Mouse (Mus musculus): ENCODE measurements around the gene Tagln2. TPM values are rescaled to one million over a fixed set of nuclear protein-coding genes. Genes with fewer than 3 reads are reported as not detected.
A peak's percentile ranks its signal among the peaks of the same experiment; 100 is the strongest.

The Tagln2 gene
- polyA plus RNA-seq, 1 experiment from 2014 or later: 113 TPM

DNA sequence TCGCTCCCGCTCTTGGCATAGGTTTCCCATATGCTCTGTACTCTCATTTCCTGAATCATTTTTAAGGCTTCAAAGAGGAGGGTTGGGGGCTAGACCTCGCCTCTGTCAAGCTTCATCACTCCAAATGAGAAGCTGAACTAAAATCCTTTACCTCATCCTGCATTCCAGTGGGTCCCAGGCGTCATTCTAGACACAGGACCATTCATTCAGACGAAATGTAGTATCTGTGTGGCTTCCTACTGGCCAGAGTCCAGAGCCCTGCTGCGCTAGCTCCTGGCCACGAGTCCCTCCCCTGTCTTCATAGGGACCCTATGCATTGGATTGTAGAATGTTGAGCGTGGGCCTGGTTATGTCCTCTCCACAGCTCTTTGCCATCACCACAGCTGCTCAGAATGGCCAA, 4.9 kb downstream of the Tagln2 start:
- no peak overlapping the region for H3K4me2 ChIP-seq (ENCODE audit: low read depth, low read length)

GRCm38 (mm10) chr1:172507001-172507400, 7.2 kb downstream of the Tagln2 start:
- H3K4me2 ChIP-seq (ENCODE audit: low read depth, low read length): no peak overlapping the region
- H3K27me3 ChIP-seq (ENCODE audit: control insufficient read depth, insufficient read depth, low read depth, low read length): no peaks in the 10 kb centered on the region
- no peaks in the 10 kb centered on the region for H3K9me3 ChIP-seq (replicated peaks; ENCODE audit: control insufficient read depth, low read length)
- H3K27ac ChIP-seq (ENCODE audit: low read length): no peak overlapping the region
- peaks cover 6% of the 10 kb centered on the region for H3K36me3 ChIP-seq (ENCODE audit: control insufficient read depth, insufficient read depth)
- H3K4me1 ChIP-seq (ENCODE audit: control insufficient read depth, low read depth, low read length): peaks cover 20% of the 10 kb centered on the region
- no peak overlapping the region for H3K4me3 ChIP-seq (ENCODE audit: low read depth, low read length)
- H3K9ac ChIP-seq (ENCODE audit: low read depth, low read length): no peak overlapping the region
- WGBS (ENCODE audit: insufficient replicate concordance): 48% methylated on average over 5 of the region's 5 CpGs
- ATAC-seq (ENCODE audit: low read depth): no peak

More for the DNA sequence above, 4.9 kb downstream of the Tagln2 start:
- Histone ChIP-seq H3K9ac (ENCODE audit: low read depth, low read length) (no peak overlapping the region), H3K4me3 (ENCODE audit: low read depth, low read length) (no peak overlapping the region), H3K27ac (ENCODE audit: low read length) (no peak overlapping the region), H3K4me1 (ENCODE audit: control insufficient read depth, low read depth, low read length) (peaks cover 25% of the 10 kb centered on the region), H3K36me3 (ENCODE audit: control insufficient read depth, insufficient read depth) (peaks cover 6% of the 10 kb centered on the region), H3K27me3 (ENCODE audit: control insufficient read depth, insufficient read depth, low read depth, low read length) (peaks cover 4% of the 10 kb centered on the region), H3K9me3 (replicated peaks; ENCODE audit: control insufficient read depth, low read length) (no peaks in the 10 kb centered on the region)
- ATAC-seq (ENCODE audit: low read depth): no peak
- 68% methylated on average over 8 of the region's 8 CpGs for WGBS (ENCODE audit: insufficient replicate concordance)

- H3K27ac ChIP-seq (ENCODE audit: low read length): no peak overlapping the region
- H3K4me3 ChIP-seq (ENCODE audit: low read depth, low read length): no peak overlapping the region
- H3K4me1 ChIP-seq (ENCODE audit: control insufficient read depth, low read depth, low read length): peaks cover 17% of the 10 kb centered on the region
- no peaks in the 10 kb centered on the region for H3K9me3 ChIP-seq (replicated peaks; ENCODE audit: control insufficient read depth, low read length)
- no peaks in the 10 kb centered on the region for H3K27me3 ChIP-seq (ENCODE audit: control insufficient read depth, insufficient read depth, low read depth, low read length)
- no peak for ATAC-seq (ENCODE audit: low read depth)
- no peak overlapping the region for H3K4me2 ChIP-seq (ENCODE audit: low read depth, low read length)
- no peak overlapping the region for H3K9ac ChIP-seq (ENCODE audit: low read depth, low read length)
- WGBS (ENCODE audit: insufficient replicate concordance): 62% methylated on average over 3 of the region's 3 CpGs
- H3K36me3 ChIP-seq (ENCODE audit: control insufficient read depth, insufficient read depth): peaks cover 6% of the 10 kb centered on the region
Measured at GRCm38 (mm10) chr1:172507701-172508100, 7.9 kb downstream of the Tagln2 start.

DNA sequence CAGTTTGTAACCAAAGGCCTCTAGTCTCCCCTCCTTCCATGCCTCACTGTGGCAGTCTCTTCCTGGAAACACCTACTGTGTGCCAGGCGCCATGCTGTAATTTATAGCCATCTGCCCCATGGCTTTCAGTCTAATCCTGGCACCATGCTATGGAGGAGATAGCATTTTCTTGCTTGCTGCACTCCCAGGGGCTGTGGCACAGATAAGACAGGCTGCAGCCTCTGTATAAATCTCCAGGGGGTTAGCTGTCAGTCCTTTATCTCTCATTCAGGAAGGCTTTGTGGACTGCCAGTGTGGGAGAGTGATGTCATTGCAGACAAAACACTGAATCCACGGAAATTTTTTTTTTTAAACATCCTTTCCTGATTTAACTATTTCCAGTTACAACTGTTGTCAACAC, 8.3 kb downstream of the Tagln2 start:
- Histone ChIP-seq H3K27me3 (ENCODE audit: control insufficient read depth, insufficient read depth, low read depth, low read length) (no peaks in the 10 kb centered on the region), H3K9me3 (replicated peaks; ENCODE audit: control insufficient read depth, low read length) (no peaks in the 10 kb centered on the region), H3K36me3 (ENCODE audit: control insufficient read depth, insufficient read depth) (peaks cover 6% of the 10 kb centered on the region), H3K9ac (ENCODE audit: low read depth, low read length) (no peak overlapping the region), H3K4me3 (ENCODE audit: low read depth, low read length) (no peak overlapping the region), H3K4me1 (ENCODE audit: control insufficient read depth, low read depth, low read length) (peaks cover 17% of the 10 kb centered on the region), H3K27ac (ENCODE audit: low read length) (no peak overlapping the region), H3K4me2 (ENCODE audit: low read depth, low read length) (no peak overlapping the region)
- peak; percentile 20; the same call in 1 of the 2 replicates for ATAC-seq (ENCODE audit: low read depth)
- 13% methylated on average over 2 of the region's 2 CpGs for WGBS (ENCODE audit: insufficient replicate concordance)

DNA sequence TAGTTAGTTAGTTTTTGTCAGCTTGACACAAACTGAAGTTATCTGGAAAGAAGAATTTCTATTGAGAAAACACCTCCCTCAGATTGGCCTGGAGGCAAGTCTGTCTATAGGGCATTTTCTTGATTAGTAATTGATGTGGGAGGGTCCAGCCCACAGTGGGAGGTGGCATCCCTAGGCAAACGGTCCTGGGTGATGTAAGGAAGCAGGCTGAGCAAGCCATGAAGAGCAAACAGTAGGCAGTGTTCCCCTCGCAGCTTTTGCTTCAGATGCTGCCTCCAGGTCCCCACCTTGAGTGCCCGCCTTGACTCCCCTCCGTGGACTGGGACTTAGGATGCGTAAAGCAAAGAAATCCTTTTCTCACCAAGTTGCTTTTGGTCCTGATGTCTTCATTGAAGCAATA, 9.4 kb downstream of the Tagln2 start:
- Histone ChIP-seq H3K36me3 (ENCODE audit: control insufficient read depth, insufficient read depth) (peaks cover 6% of the 10 kb centered on the region), H3K4me2 (ENCODE audit: low read depth, low read length) (no peak overlapping the region), H3K27ac (ENCODE audit: low read length) (no peak overlapping the region), H3K27me3 (ENCODE audit: control insufficient read depth, insufficient read depth, low read depth, low read length) (no peaks in the 10 kb centered on the region), H3K9me3 (replicated peaks; ENCODE audit: control insufficient read depth, low read length) (no peaks in the 10 kb centered on the region), H3K4me3 (ENCODE audit: low read depth, low read length) (no peak overlapping the region), H3K9ac (ENCODE audit: low read depth, low read length) (no peak overlapping the region), H3K4me1 (ENCODE audit: control insufficient read depth, low read depth, low read length) (peaks cover 10% of the 10 kb centered on the region)
- no peak for ATAC-seq (ENCODE audit: low read depth)
- 72% methylated on average over 5 of the region's 5 CpGs for WGBS (ENCODE audit: insufficient replicate concordance)

- Histone ChIP-seq H3K36me3 (ENCODE audit: control insufficient read depth, insufficient read depth) (peaks cover 5% of the 10 kb centered on the region), H3K4me2 (ENCODE audit: low read depth, low read length) (peak overlapping the region; percentile 36), H3K27me3 (ENCODE audit: control insufficient read depth, insufficient read depth, low read depth, low read length) (no peaks in the 10 kb centered on the region), H3K27ac (ENCODE audit: low read length) (peak overlapping the region; percentile 67), H3K9ac (ENCODE audit: low read depth, low read length) (no peak overlapping the region), H3K9me3 (replicated peaks; ENCODE audit: control insufficient read depth, low read length) (no peaks in the 10 kb centered on the region), H3K4me3 (ENCODE audit: low read depth, low read length) (no peak overlapping the region; the same call in 1 of the 2 replicates), H3K4me1 (ENCODE audit: control insufficient read depth, low read depth, low read length) (peaks cover 9% of the 10 kb centered on the region)
- WGBS (ENCODE audit: insufficient replicate concordance): 43% methylated on average over 8 of the region's 8 CpGs
- ATAC-seq (ENCODE audit: low read depth): peak; percentile 17; the same call in 1 of the 2 replicates
Measured at GRCm38 (mm10) chr1:172509983-172510382, 10.1 kb downstream of the Tagln2 start.

- Histone ChIP-seq H3K9ac (ENCODE audit: low read depth, low read length) (no peak overlapping the region), H3K27ac (ENCODE audit: low read length) (peak overlapping the region; percentile 67), H3K27me3 (ENCODE audit: control insufficient read depth, insufficient read depth, low read depth, low read length) (no peaks in the 10 kb centered on the region), H3K4me2 (ENCODE audit: low read depth, low read length) (peak overlapping the region; percentile 36), H3K4me1 (ENCODE audit: control insufficient read depth, low read depth, low read length) (peaks cover 9% of the 10 kb centered on the region), H3K9me3 (replicated peaks; ENCODE audit: control insufficient read depth, low read length) (no peaks in the 10 kb centered on the region), H3K36me3 (ENCODE audit: control insufficient read depth, insufficient read depth) (peaks cover under 1% of the 10 kb centered on the region; the same call in 1 of the 2 replicates), H3K4me3 (ENCODE audit: low read depth, low read length) (no peak overlapping the region; the same call in 1 of the 2 replicates)
- 46% methylated on average over 13 of the region's 13 CpGs for WGBS (ENCODE audit: insufficient replicate concordance)
- ATAC-seq (ENCODE audit: low read depth): peak; percentile 43
Measured at GRCm38 (mm10) chr1:172510421-172510972, 10.7 kb downstream of the Tagln2 start.

DNA sequence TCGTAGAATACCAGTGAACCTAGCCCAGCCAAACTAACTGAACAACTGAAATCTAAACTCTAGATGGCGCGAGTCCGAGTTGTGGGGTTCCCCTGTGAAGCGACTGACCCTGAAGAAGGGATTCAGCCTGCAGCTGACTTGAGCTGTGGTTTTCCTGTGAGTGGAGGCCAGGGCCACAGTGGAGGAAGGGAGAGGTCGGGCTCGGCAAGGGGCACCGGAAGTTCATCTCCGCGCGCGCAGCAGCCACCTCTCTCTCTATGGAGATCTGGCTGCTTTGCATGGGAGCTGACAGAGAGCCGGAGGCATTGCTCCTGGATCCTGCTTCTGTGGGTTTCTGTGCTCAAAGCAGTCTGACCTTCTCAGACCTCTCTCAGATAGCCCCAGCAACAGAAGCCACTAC, 13.1 kb downstream of the Tagln2 start:
- no peaks in the 10 kb centered on the region for H3K36me3 ChIP-seq (ENCODE audit: control insufficient read depth, insufficient read depth)
- ATAC-seq (ENCODE audit: low read depth): peak; percentile 30
- H3K27ac ChIP-seq (ENCODE audit: low read length): peak overlapping the region; percentile 42
- peaks cover 9% of the 10 kb centered on the region for H3K4me1 ChIP-seq (ENCODE audit: control insufficient read depth, low read depth, low read length)
- H3K9me3 ChIP-seq (replicated peaks; ENCODE audit: control insufficient read depth, low read length): no peaks in the 10 kb centered on the region
- no peaks in the 10 kb centered on the region for H3K27me3 ChIP-seq (ENCODE audit: control insufficient read depth, insufficient read depth, low read depth, low read length)
- 5% methylated on average over 13 of the region's 13 CpGs for WGBS (ENCODE audit: insufficient replicate concordance)
- peak overlapping the region; percentile 48 for H3K4me2 ChIP-seq (ENCODE audit: low read depth, low read length)
- no peak overlapping the region for H3K4me3 ChIP-seq (ENCODE audit: low read depth, low read length)
- no peak overlapping the region for H3K9ac ChIP-seq (ENCODE audit: low read depth, low read length)

GRCm38 (mm10) chr1:172513525-172514212, 13.8 kb downstream of the Tagln2 start:
- Histone ChIP-seq H3K36me3 (ENCODE audit: control insufficient read depth, insufficient read depth) (no peaks in the 10 kb centered on the region), H3K9me3 (replicated peaks; ENCODE audit: control insufficient read depth, low read length) (no peaks in the 10 kb centered on the region), H3K27ac (ENCODE audit: low read length) (peak overlapping the region; percentile 39), H3K27me3 (ENCODE audit: control insufficient read depth, insufficient read depth, low read depth, low read length) (no peaks in the 10 kb centered on the region), H3K9ac (ENCODE audit: low read depth, low read length) (no peak overlapping the region), H3K4me3 (ENCODE audit: low read depth, low read length) (no peak overlapping the region), H3K4me2 (ENCODE audit: low read depth, low read length) (peak overlapping the region; percentile 48), H3K4me1 (ENCODE audit: control insufficient read depth, low read depth, low read length) (peaks cover 9% of the 10 kb centered on the region)
- peak; percentile 57 for ATAC-seq (ENCODE audit: low read depth)
- WGBS (ENCODE audit: insufficient replicate concordance): 10% methylated on average over 17 of the region's 17 CpGs
